In the genomic region with DNA sequence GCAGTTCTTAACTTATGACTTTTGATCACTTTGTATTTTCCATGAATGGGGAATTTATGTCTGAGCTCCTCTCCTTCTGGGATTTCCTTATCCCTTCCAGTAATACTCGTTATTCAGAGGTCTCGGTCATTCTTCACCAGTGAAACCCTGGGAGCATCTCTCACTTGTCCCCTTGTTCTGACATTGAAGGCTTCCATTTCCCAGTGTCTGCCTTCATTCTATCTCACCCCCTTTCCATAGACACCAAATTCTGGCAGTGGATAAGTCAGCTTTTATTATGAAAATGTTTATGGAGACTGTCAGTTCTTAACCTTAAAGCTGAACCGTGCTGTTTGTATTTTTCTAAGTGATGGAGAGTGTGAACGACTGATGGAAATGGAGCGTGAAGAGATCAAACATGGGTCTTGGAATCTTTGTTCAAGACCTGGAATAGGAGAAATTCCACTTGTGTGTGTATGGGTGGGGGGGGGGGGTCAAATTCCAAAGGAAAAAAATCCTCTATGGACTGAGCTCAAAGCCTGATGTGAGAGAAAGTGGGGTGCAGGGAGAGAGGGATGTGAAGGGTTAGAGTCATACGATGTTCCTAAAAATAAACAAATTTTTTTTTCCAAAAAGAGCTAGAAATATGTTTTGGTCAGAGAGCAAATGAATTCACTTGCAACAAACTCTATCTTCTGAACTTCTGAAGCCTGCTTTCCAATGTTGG, we compare ENCODE assay signal across 17 mouse cellular contexts. TPM values are rescaled to one million over a fixed set of nuclear protein-coding genes. Genes with fewer than 3 reads are reported as not detected.
"Had no signal": no experiment of that assay in that cellular context is flagged by ENCODE, and none has a peak within 500 bp of the region (broad histone marks: within the 10 kb centered on the region; RNA-seq: fewer than 3 reads in every experiment).

No protein-coding gene starts in this region.

- H3K27ac ChIP-seq: kidney, postnatal 0 days; layer of hippocampus, adult 2 months; left cerebral cortex, adult 2 months; limb, embryonic 10.5 days; liver, embryonic 15.5 days; midbrain, embryonic 10.5 days; neural tube, embryonic 12.5 days had no signal

- H3K4me1 ChIP-seq: limb, embryonic 10.5 days; liver, embryonic 15.5 days; midbrain, embryonic 10.5 days had no signal

- H3K4me2 ChIP-seq: liver, embryonic 11.5 days; liver, embryonic 15.5 days; neural tube, embryonic 12.5 days had no signal

- H3K9me3 ChIP-seq: limb, embryonic 10.5 days; liver, embryonic 15.5 days; midbrain, embryonic 10.5 days; neural tube, embryonic 12.5 days had no signal

- H3K9ac ChIP-seq: liver, embryonic 15.5 days; neural tube, embryonic 12.5 days had no signal

- H3K27me3 ChIP-seq: liver, embryonic 15.5 days; neural tube, embryonic 12.5 days had no signal

- H3K36me3 ChIP-seq: limb, embryonic 10.5 days; liver, embryonic 15.5 days; midbrain, embryonic 10.5 days; neural tube, embryonic 12.5 days had no signal

- H3K4me3 ChIP-seq: layer of hippocampus, adult 2 months; left cerebral cortex, adult 2 months; limb, embryonic 10.5 days; liver, embryonic 15.5 days; midbrain, embryonic 10.5 days; myocyte; neural tube, embryonic 12.5 days had no signal

- ATAC-seq: hindbrain, embryonic 16.5 days; inflammation-experienced regulatory T-cells, adult 6 months; intestine, postnatal 0 days had no signal

- DNase-seq: kidney, adult 8-10 months; kidney, postnatal 4 days; midbrain, embryonic 14.5 days; right cerebral cortex, postnatal 14 days; thymus, postnatal 36 days had no signal

RNA-seq across cellular contexts. Expression of a gene that starts 30.4 kb away (rescaled TPM):
- polyA plus RNA-seq: myocyte had no signal
